Mouse (Mus musculus): ENCODE results near the gene Dlst. TPM values are rescaled to one million over a fixed set of nuclear protein-coding genes. Genes with fewer than 3 reads are reported as not detected.

Gene Dlst
- total and polyA plus RNA-seq, 3 experiments: 163 to 376 (median 230) TPM

DNA sequence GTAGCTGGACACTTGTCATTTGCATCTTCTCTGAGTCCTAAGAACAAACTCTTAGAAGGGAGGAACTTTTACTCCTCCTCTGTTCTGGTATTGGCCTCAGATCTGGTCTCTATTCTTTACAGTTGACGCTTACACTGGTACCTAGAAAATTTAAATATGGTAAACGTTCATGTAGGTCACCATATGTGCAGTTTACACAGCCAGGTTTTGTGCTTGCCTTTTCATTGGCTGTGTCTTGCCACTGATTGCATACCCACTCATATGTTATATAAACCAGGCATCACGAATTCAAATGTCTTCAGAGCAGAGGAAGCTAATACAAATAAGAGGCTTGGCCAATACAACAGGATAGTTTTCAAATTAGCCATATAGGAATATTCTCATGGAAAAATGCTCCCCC, 33.5 kb upstream of the Dlst start:
- TF ChIP-seq MAZ (IDR thresholded peaks at IDR 0.05; ENCODE audit: low read depth, low read length) (no peak), MAX (IDR thresholded peaks at IDR 0.05; ENCODE audit: low read length) (no peak), POLR2AphosphoS5 (IDR thresholded peaks at IDR 0.05; ENCODE audit: borderline replicate concordance, low read depth, low read length) (no peak), TAL1 (IDR thresholded peaks at IDR 0.05; ENCODE audit: low read length) (no peak), ZC3H11A (IDR thresholded peaks at IDR 0.05; ENCODE audit: low read depth, low read length) (no peak), ZMIZ1 (IDR thresholded peaks at IDR 0.05; ENCODE audit: low read depth, low read length) (no peak), CHD2 (IDR thresholded peaks at IDR 0.05; ENCODE audit: low read length) (no peak), MYB (IDR thresholded peaks at IDR 0.05; ENCODE audit: low read depth, low read length) (no peak), ELF1 (IDR thresholded peaks at IDR 0.05; ENCODE audit: low read depth, low read length) (no peak), CTCF (IDR thresholded peaks at IDR 0.05 in 2 of 3, conservative IDR thresholded peaks at IDR 0.05 in 1 of 3; ENCODE audit: control insufficient read depth in 1 of 3, insufficient read depth in 1 of 3, low read depth in 2 of 3, low read length in 3 of 3, poor library complexity in 1 of 3, severe bottlenecking in 1 of 3) (no peak)
- Histone ChIP-seq H3K36me3 (ENCODE audit: control insufficient read depth in 1 of 2, insufficient read depth in 2 of 2, low read length in 2 of 2) (peaks cover 0 to 3% of the 10 kb centered on the region in 2 experiments; a peak in 1 of 4 replicates), H3K4me1 (ENCODE audit: control insufficient read depth in 1 of 2, insufficient read depth in 2 of 2, low read length in 2 of 2) (no peaks in the 10 kb centered on the region), H3K27ac (ENCODE audit: control insufficient read depth, low read depth, low read length) (no peak overlapping the region), H3K9ac (ENCODE audit: control insufficient read depth, low read depth, low read length, poor library complexity, severe bottlenecking) (no peak overlapping the region), H3K4me3 (ENCODE audit: control insufficient read depth in 1 of 2, insufficient read depth in 1 of 2, low read depth in 2 of 2, low read length in 2 of 2) (no peak overlapping the region), H3K27me3 (ENCODE audit: control insufficient read depth in 1 of 2, insufficient read depth in 2 of 2, low read length in 2 of 2) (no peaks in the 10 kb centered on the region), H3K79me2 (ENCODE audit: control insufficient read depth, insufficient read depth, low read length, poor library complexity) (no peaks in the 10 kb centered on the region), H3K9me3 (replicated peaks; ENCODE audit: insufficient read depth, low read length) (no peaks in the 10 kb centered on the region)
- no peak for DNase-seq (ENCODE audit: low read depth, low spot score)

DNA sequence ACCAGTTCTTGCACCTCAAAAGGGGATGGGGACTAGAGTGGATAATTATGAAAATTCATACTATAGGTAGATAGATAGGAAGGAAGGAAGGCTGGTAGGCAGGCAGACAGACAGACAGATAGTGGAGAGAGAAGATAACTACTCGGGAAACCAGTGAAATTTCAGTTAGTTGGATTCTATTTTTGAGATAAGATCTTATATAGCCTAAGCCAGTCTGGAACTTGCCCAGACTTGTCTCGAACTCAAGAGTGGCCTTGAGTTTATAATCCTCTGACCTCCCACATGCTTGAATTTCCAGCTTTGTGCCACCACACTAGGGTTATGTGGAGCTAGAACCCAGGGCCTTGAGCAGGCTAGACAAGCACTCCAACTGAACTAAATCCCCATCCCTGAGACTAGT, 26.4 kb upstream of the Dlst start:
- peaks cover 0 to 4% of the 10 kb centered on the region in 2 experiments for H3K4me1 ChIP-seq (ENCODE audit: control insufficient read depth in 1 of 2, insufficient read depth in 2 of 2, low read length in 2 of 2)
- H3K27ac ChIP-seq (ENCODE audit: control insufficient read depth, low read depth, low read length): no peak overlapping the region
- H3K4me3 ChIP-seq (ENCODE audit: control insufficient read depth in 1 of 2, insufficient read depth in 1 of 2, low read depth in 2 of 2, low read length in 2 of 2): no peak overlapping the region
- H3K27me3 ChIP-seq (ENCODE audit: control insufficient read depth in 1 of 2, insufficient read depth in 2 of 2, low read length in 2 of 2): no peaks in the 10 kb centered on the region
- H3K79me2 ChIP-seq (ENCODE audit: control insufficient read depth, insufficient read depth, low read length, poor library complexity): no peaks in the 10 kb centered on the region
- H3K36me3 ChIP-seq (ENCODE audit: control insufficient read depth in 1 of 2, insufficient read depth in 2 of 2, low read length in 2 of 2): peaks cover 0 to 9% of the 10 kb centered on the region in 2 experiments; a peak in 2 of 4 replicates
- H3K9me3 ChIP-seq (replicated peaks; ENCODE audit: insufficient read depth, low read length): no peaks in the 10 kb centered on the region
- H3K9ac ChIP-seq (ENCODE audit: control insufficient read depth, low read depth, low read length, poor library complexity, severe bottlenecking): no peak overlapping the region
- peak; percentile 40; the same call in 1 of the 2 replicates for TF ChIP-seq GATA1 (IDR thresholded peaks at IDR 0.05; ENCODE audit: low read depth, low read length)
- TF ChIP-seq EP300 (IDR thresholded peaks at IDR 0.05; ENCODE audit: low read depth in 1 of 2, low read length in 2 of 2): 0 out of 4 replicates have a peak, but pooled peaks have one; percentile 7 to 18
- no peak for TF ChIP-seq RAD21 (IDR thresholded peaks at IDR 0.05; ENCODE audit: low read depth, low read length)
- peak; percentile 14 for DNase-seq (ENCODE audit: low read depth, low spot score)

DNA sequence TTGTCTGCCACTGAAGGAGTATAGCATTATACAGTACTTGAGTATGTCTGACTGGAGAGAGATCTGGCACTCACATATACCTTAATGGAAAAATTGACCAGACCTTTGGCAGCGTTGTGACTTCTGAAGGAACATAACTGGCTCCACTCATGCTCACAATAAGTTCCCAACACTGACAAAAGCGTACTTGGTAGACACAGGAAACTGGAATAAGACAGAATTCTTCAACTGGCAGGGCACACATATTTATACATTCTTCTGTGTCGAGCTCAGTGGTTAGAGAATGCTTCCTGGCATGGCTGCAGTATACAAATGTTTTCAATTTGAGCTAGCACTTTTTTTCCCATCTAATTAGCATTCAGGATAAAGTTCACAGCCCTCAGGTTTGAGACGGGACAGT, 25.7 kb upstream of the Dlst start:
- H3K79me2 ChIP-seq (ENCODE audit: control insufficient read depth, insufficient read depth, low read length, poor library complexity): no peaks in the 10 kb centered on the region
- no peaks in the 10 kb centered on the region for H3K9me3 ChIP-seq (replicated peaks; ENCODE audit: insufficient read depth, low read length)
- TF ChIP-seq GATA1 (IDR thresholded peaks at IDR 0.05; ENCODE audit: low read depth, low read length): no peak
- TF ChIP-seq RAD21 (IDR thresholded peaks at IDR 0.05; ENCODE audit: low read depth, low read length): no peak
- no peak for TF ChIP-seq SMC3 (IDR thresholded peaks at IDR 0.05; ENCODE audit: low read depth, low read length)
- no peak for TF ChIP-seq MEF2A (IDR thresholded peaks at IDR 0.05; ENCODE audit: extremely low read depth, insufficient replicate concordance, low read depth, low read length, poor library complexity, severe bottlenecking)
- no peak for TF ChIP-seq SIN3A (IDR thresholded peaks at IDR 0.05; ENCODE audit: low read length)
- no peak for TF ChIP-seq MAFK (IDR thresholded peaks at IDR 0.05; ENCODE audit: borderline replicate concordance, low read depth, low read length)
- TF ChIP-seq MAX (IDR thresholded peaks at IDR 0.05; ENCODE audit: low read length): no peak
- no peak for TF ChIP-seq NRF1 (IDR thresholded peaks at IDR 0.05; ENCODE audit: insufficient read depth, low read depth, low read length, poor library complexity, severe bottlenecking)
- TF ChIP-seq ETS1 (IDR thresholded peaks at IDR 0.05; ENCODE audit: low read depth, low read length): no peak
- TF ChIP-seq NELFE (IDR thresholded peaks at IDR 0.05; ENCODE audit: low read depth, low read length): no peak
- TF ChIP-seq GABPA (IDR thresholded peaks at IDR 0.05; ENCODE audit: low read depth, low read length): no peak
- no peak for TF ChIP-seq ELF1 (IDR thresholded peaks at IDR 0.05; ENCODE audit: low read depth, low read length)
- no peak for TF ChIP-seq MAZ (IDR thresholded peaks at IDR 0.05; ENCODE audit: low read depth, low read length)
- TF ChIP-seq POLR2AphosphoS5 (IDR thresholded peaks at IDR 0.05; ENCODE audit: borderline replicate concordance, low read depth, low read length): no peak
- TF ChIP-seq POLR2A (IDR thresholded peaks at IDR 0.05; ENCODE audit: control insufficient read depth in 1 of 2, insufficient read depth in 1 of 2, low read depth in 1 of 2, low read length in 2 of 2, poor library complexity in 1 of 2): no peak
- no peak for TF ChIP-seq BHLHE40 (IDR thresholded peaks at IDR 0.05; ENCODE audit: borderline replicate concordance, low read depth, low read length)
- TF ChIP-seq ZMIZ1 (IDR thresholded peaks at IDR 0.05; ENCODE audit: low read depth, low read length): no peak
- TF ChIP-seq CTCF (IDR thresholded peaks at IDR 0.05 in 2 of 3, conservative IDR thresholded peaks at IDR 0.05 in 1 of 3; ENCODE audit: control insufficient read depth in 1 of 3, insufficient read depth in 1 of 3, low read depth in 2 of 3, low read length in 3 of 3, poor library complexity in 1 of 3, severe bottlenecking in 1 of 3): no peak
- H3K27me3 ChIP-seq (ENCODE audit: control insufficient read depth in 1 of 2, insufficient read depth in 2 of 2, low read length in 2 of 2): no peaks in the 10 kb centered on the region
- no peak overlapping the region for H3K27ac ChIP-seq (ENCODE audit: control insufficient read depth, low read depth, low read length)
- peaks cover 0 to 4% of the 10 kb centered on the region in 2 experiments for H3K4me1 ChIP-seq (ENCODE audit: control insufficient read depth in 1 of 2, insufficient read depth in 2 of 2, low read length in 2 of 2)
- H3K9ac ChIP-seq (ENCODE audit: control insufficient read depth, low read depth, low read length, poor library complexity, severe bottlenecking): no peak overlapping the region
- H3K36me3 ChIP-seq (ENCODE audit: control insufficient read depth in 1 of 2, insufficient read depth in 2 of 2, low read length in 2 of 2): peaks cover 0 to 9% of the 10 kb centered on the region in 2 experiments; a peak in 2 of 4 replicates
- DNase-seq (ENCODE audit: low read depth, low spot score): no peak
- no peak overlapping the region for H3K4me3 ChIP-seq (ENCODE audit: control insufficient read depth in 1 of 2, insufficient read depth in 1 of 2, low read depth in 2 of 2, low read length in 2 of 2)
